Mouse (Mus musculus): Measurements from ENCODE around the gene P3h2.
A peak's percentile ranks its signal among the peaks of the same experiment; 100 is the strongest.

The P3h2 gene

GRCm38 (mm10) chr16:25977210-25977609 is 128.4 kb downstream of the P3h2 start:
- DNase-seq = no peak

DNA sequence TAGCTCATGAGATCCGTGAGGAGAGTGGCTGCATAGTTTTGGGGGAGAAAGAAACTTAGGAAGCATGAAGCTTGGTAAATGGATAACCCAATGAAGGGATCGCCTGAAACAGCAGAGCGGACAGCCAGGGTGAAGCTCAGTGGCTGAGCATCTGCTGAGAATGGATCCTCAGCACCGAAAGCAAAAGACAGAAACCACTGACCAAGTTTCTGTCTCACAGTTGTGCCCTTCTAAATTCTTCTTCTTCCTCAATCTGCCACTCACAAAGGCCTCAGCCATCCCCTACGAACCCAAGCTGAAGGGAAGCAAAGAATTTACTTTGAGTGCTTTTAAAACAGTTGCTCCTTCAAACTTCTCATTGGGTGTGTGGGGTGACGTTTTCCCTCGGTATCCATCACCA is 134.3 kb downstream of the P3h2 start:
- no peak for DNase-seq

DNA sequence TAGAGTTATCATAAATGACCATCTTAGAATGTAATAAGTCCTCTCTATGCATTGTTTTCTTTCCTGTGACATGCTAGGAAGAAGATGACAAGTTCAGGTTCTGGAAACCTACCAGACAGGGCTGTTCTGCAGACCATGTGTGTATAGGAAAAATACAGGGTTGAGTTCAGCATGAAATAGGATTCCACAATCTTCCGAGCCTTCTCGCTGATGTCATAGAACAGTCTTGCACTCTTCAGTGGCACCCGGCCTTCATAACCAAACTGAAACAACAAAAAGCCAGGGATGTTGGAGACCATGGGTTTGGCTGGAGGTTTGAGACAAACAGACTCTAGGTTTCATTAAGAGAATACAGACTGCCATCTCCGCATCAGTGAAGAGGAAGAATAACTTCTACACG is 134.9 kb downstream of the P3h2 start:
- DNase-seq = no peak

DNA sequence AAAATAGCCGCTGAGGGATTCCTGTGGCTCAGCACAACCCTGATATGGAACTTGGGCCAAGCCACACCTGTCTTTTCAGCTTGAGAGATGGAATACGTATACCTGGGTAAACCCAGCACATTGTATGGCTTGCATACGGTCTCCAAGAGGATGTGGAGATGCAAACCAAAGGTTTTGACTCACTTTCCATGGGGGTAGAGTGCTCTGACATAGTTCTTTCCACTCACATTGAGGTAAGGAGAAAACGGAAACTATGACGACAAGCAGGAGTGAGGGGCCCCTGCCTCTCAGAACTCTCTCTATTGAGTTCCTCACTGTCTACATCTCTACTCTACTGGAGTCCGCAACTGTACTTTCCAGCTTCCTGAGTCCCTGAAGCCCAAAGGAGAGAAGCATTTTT is 135.4 kb downstream of the P3h2 start:
- DNase-seq = no peak

DNA sequence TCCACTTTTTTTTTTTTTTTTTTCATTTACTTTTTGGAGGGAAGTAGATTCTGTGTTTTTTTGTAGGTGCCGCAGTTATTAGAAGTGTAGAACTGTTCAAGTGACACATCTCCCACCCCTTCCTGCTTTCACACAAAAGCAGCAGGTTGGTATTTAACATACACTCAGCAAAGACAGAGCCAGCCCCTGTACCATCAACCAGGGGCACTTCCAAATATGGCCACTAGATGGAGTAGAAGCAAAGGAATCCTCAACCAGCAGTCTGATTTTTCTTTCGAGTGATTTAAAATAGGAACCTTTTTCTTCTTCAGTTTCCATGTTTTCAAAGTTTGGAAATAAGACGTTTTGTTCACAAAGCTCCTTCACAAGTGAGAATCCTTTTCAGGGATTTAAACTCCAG is 138.3 kb downstream of the P3h2 start:
- peak; percentile 75 for DNase-seq

DNA sequence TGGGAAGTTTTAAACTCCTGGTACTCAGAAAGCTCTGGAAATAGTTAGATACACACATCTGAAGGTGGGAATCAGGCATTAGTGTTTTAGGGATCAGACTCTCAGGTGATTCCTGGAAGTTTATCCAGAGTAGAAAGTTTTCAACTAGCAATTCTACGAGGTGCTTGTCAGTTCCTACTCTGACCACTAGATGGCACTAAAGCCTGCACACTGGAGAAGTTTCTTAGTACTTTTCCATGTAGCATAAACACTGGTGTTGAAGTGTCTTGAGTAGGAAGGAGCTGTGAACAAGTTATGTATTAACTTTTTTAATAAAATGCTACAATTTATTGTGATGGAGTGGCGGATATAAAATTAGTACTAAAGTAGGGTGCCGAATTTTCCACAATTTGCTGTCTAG is 141.7 kb downstream of the P3h2 start:
- DNase-seq = peak; percentile 60

DNA sequence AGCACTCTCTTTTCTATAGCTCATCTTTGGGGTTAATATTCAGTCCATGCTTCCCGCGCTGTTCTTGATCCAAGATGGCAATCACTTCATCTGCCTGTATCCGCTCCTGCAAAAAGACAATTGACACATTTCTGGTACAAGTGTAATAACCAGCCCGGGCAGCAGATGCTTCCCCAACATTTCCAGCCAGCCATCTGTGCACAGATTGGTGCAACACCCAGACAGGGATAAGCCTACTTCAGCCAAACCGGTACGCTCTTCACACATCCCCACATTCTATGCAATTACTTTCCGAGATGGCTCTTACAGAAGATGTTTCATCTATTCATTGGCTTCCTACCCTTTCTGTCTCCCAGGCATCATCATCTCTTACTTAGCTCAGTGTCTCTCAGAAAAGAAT is 145.2 kb downstream of the P3h2 start:
- peak; percentile 17 for DNase-seq

DNA sequence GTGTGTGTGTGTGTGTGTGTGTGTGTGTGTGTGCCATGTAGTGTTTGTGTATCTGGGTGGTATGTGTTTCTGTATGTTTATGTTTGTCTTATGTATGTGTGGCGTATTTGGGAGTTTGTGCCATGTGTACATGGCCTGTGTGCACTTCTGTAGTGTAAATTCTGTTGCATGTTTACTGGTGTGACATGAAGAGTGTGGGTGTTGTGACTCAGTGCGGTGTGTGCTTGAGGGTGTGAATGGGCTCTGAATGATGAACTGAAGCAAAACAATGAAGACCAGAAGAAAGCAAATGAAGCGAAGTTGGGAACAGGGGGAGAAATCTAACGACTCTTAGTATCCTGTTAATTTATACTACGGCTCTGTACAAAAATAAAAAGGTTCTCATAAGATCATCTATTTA is 145.7 kb downstream of the P3h2 start:
- DNase-seq = no peak

GRCm38 (mm10) chr16:25958650-25959238 is 146.8 kb downstream of the P3h2 start:
- DNase-seq = no peak

DNA sequence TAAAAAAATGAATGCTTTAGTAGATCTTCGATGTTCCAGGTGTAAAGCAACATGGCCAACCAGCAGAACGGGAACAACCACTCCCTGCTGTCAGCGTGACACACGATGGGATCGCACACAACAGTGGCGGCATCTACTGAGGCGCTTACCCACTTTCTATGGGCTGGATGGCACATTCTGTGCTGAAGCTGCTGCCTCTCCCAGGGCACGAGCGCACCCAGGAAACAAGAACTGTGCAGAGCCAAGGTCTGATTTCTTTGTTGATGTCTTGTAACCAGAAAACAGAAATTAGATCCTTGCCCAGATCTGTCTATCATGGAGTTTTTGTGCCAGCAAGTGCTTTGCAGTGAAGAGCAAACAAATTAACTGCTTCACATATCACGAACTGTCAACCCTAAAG is 147.4 kb downstream of the P3h2 start:
- no peak for DNase-seq

DNA sequence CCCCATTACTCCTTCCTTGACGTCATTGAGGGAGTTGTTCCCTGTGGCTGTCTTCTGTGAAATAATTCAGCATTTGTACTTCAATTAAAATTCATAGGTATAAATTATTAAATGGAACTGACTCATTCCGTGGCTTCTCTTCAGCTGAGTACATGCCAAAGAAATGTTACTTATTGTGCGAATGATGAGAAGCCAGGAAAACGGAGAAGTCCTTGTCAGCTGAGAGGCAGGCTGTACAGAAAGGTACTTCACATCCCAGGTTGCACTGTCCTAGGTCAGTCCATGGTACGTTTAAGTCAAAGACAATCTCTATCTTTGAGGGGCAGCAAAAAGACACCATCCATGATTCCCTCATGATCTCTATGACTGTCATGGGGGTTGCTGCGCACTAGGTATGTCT is 148.8 kb downstream of the P3h2 start:
- DNase-seq = no peak

GRCm38 (mm10) chr16:25954614-25955013 is 151.0 kb downstream of the P3h2 start:
- no peak for DNase-seq

GRCm38 (mm10) chr16:25953359-25953758 is 152.2 kb downstream of the P3h2 start:
- DNase-seq = no peak

- DNase-seq = no peak
Measured at GRCm38 (mm10) chr16:25952005-25952404, 153.6 kb downstream of the P3h2 start.

- DNase-seq = no peak
Measured at GRCm38 (mm10) chr16:25948067-25948466, 157.5 kb downstream of the P3h2 start.

GRCm38 (mm10) chr16:25945151-25945955 is 160.2 kb downstream of the P3h2 start:
- DNase-seq = no peak

- no peak for DNase-seq
Measured at GRCm38 (mm10) chr16:25942261-25942660, 163.3 kb downstream of the P3h2 start.

GRCm38 (mm10) chr16:25934181-25934580 is 171.4 kb downstream of the P3h2 start:
- DNase-seq = no peak

DNA sequence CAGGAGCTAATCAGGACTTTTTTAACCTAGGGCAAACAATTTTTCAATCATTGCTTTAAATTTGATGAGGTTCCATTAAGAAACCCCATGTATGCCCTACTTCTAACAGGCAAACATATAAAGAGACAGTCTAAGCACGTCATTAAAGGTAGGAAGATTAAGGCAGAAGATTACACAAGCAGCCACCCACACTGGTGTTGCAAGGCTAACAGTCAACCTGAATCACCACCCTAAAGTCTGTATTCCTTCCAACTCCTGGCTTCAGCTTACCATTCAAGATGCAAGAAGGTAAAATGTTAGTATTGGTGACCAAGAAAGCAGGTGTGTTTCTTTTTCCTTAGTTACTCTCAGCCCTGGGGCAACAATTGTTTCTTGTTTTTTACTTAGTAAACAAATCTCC is 193.4 kb downstream of the P3h2 start:
- no peak for DNase-seq

All from right cerebral cortex, postnatal 4 days (tissue).